Comparison of ENCODE assay signal across 9 mouse cellular contexts in genomic region chr15:93832431-93832936, GRCm38 (mm10).
DNase-seq lines count a peak whose midpoint lies in the region; ATAC-seq and TF ChIP-seq lines count a peak whose summit lies in the region.
"Had no signal": no experiment of that assay in that cellular context is flagged by ENCODE, and none has a peak within 500 bp of the region (broad histone marks: within the 10 kb centered on the region; RNA-seq: fewer than 3 reads in every experiment).

No protein-coding gene starts in this region.

- intact Hi-C loops in gastrocnemius, adult 2 months (cut with DNase I), result no loop called here

- no peak for TF ChIP-seq CTCF in gastrocnemius, adult 2 months (IDR thresholded peaks at IDR 0.05)

- 79% methylated on average over 14 of the region's 14 CpGs for WGBS in forebrain, embryonic 16.5 days

- no peaks in the 10 kb centered on the region for H3K36me3 ChIP-seq in forebrain, embryonic 16.5 days (ENCODE audit: control insufficient read depth, insufficient read depth)

- peak overlapping the region; percentile 62 for H3K4me3 ChIP-seq in gastrocnemius, adult 2 months
- H3K4me3 ChIP-seq in forebrain, embryonic 16.5 days (replicated peaks; ENCODE audit: low read length), result no peak overlapping the region

- no peak overlapping the region for H3K4me2 ChIP-seq in forebrain, embryonic 16.5 days (ENCODE audit: low read length)

- no peak overlapping the region for H3K9ac ChIP-seq in forebrain, embryonic 16.5 days (replicated peaks; ENCODE audit: low read depth, low read length)

- no peak overlapping the region for H3K27ac ChIP-seq in gastrocnemius, adult 2 months
- H3K27ac ChIP-seq in forebrain, embryonic 16.5 days (ENCODE audit: low read length), result no peak overlapping the region
- H3K27ac ChIP-seq: macrophage had no signal

- ATAC-seq in cerebellum, adult (ENCODE audit: insufficient number of reproducible peaks, low FRiP score, low TSS enrichment), result no peak
- ATAC-seq in erythroid progenitor cell, adult 5-6 weeks (replicated peaks; ENCODE audit: low FRiP score, poor library complexity, severe bottlenecking), result no peak
- no peak for ATAC-seq in forebrain, embryonic 16.5 days

- no peaks in the 10 kb centered on the region for H3K27me3 ChIP-seq in forebrain, embryonic 16.5 days (replicated peaks; ENCODE audit: control insufficient read depth, insufficient read depth, low read length)

- DNase-seq in cerebellum, adult 18-20 months, result peak; percentile 5
- DNase-seq in NIH3T3 (ENCODE audit: low read depth), result peak; percentile 31
- peak; percentile 70 for DNase-seq in gastrocnemius, adult 2 months
- peak; percentile 78 for DNase-seq in layer of hippocampus, adult 9-11 months
- DNase-seq in lung, postnatal 10 days, result peak; percentile 68

- H3K9me3 ChIP-seq in forebrain, embryonic 16.5 days (ENCODE audit: control insufficient read depth, low read length), result no peaks in the 10 kb centered on the region

- H3K4me1 ChIP-seq in forebrain, embryonic 16.5 days (replicated peaks; ENCODE audit: control insufficient read depth, insufficient read depth, low read length), result no peaks in the 10 kb centered on the region

Comparison
In these comparisons a context has a peak if more than half of its experiments do, and no peak if none do; other contexts are left out.
1. DNase-seq: peak in every context shown above with its lines; median percentile 78 in layer of hippocampus, adult 9-11 months; 70 in gastrocnemius, adult 2 months; 68 in lung, postnatal 10 days; 31 in NIH3T3; 5 in cerebellum, adult 18-20 months.